Mouse (Mus musculus) heart, embryonic 10.5 days (tissue): ENCODE data around the gene Gm15294. TPM values are rescaled to one million over a fixed set of nuclear protein-coding genes. Genes with fewer than 3 reads are reported as not detected.

Source experiments
- DNase-seq: peaks from one replicate; pipeline ENCODE4 v3.0.0-alpha.2; 2017; ENCODE audit warnings: low spot score
- H3K27ac ChIP-seq: fragments of 300-500 bp; sonication (generic); 2 replicates; pipeline ENCODE4 v1.5.1; 2016; ENCODE audit warnings: mild to moderate bottlenecking
- H3K27me3 ChIP-seq: fragments of 300-500 bp; sonication (generic); 2 replicates; pipeline ENCODE4 v1.6.1; 2016; ENCODE audit warnings: mild to moderate bottlenecking; ENCODE audit not compliant: poor library complexity, insufficient read depth, severe bottlenecking
- H3K36me3 ChIP-seq: fragments of 300-500 bp; sonication (generic); 2 replicates; pipeline ENCODE4 v1.6.1; 2016; ENCODE audit warnings: mild to moderate bottlenecking, moderate library complexity
- H3K4me1 ChIP-seq: fragments of 300-500 bp; sonication (generic); 2 replicates; pipeline ENCODE4 v1.6.1; 2016; ENCODE audit warnings: mild to moderate bottlenecking
- H3K4me3 ChIP-seq: fragments of 300-500 bp; sonication (generic); 2 replicates; pipeline ENCODE4 v1.5.1; 2016; ENCODE audit warnings: mild to moderate bottlenecking, moderate library complexity
- H3K9me3 ChIP-seq: fragments of 300-500 bp; sonication (generic); 2 replicates; pipeline ENCODE4 v1.6.1; 2016; ENCODE audit warnings: mild to moderate bottlenecking, moderate library complexity
- WGBS: fragments of 180-500 bp; shearing (Covaris S2); methylation state at CpG from one replicate; pipeline ENCODE4 v1.1.7; 2016; 5-methylcytosine and 5-hydroxymethylcytosine counted together
- polyA plus RNA-seq: library from polyadenylated mRNA; unstranded; fragments of >200 nt; fragmentation: Nextera tagmentation; extraction: Ambion mirVana; gene quantifications from 2 replicates; pipeline ENCODE4 v1.2.1, GENCODE M21; 2016

Gene Gm15294
- 0.31 TPM in 1 of 2 replicates, not detected in the other for polyA plus RNA-seq

DNA sequence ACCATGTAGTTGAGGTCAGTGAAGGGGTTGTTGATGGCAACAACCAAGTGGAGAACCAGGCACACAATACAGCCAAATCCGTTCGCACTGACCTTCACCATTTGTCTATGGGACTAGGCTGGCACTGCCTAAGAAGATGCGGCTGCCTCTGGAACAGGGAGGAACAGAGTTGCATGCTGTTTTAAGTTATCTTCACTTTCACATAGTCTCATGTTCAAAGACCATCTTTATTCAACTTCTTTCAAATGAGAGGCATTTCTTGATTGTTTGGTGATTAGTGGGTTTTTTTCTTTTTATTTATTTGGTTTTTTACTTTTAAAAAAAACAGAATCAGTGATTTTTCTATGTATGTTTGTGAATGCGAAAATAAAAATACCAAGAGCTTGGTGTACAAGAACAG lies at the start of gene Gm15294:
Gm15294 (minus strand) TSS at position 101 of the 400 bp plus-strand sequence.
- Histone ChIP-seq H3K36me3 (no peaks in the 10 kb centered on the region), H3K27ac (no peak within 1 kb of the TSS), H3K4me1 (no peaks in the 10 kb centered on the region), H3K9me3 (no peaks in the 10 kb centered on the region), H3K27me3 (no peaks in the 10 kb centered on the region), H3K4me3 (no peak within 1 kb of the TSS)
- 87% methylated on average over 4 of the region's 4 CpGs for WGBS
- no peak for DNase-seq

DNA sequence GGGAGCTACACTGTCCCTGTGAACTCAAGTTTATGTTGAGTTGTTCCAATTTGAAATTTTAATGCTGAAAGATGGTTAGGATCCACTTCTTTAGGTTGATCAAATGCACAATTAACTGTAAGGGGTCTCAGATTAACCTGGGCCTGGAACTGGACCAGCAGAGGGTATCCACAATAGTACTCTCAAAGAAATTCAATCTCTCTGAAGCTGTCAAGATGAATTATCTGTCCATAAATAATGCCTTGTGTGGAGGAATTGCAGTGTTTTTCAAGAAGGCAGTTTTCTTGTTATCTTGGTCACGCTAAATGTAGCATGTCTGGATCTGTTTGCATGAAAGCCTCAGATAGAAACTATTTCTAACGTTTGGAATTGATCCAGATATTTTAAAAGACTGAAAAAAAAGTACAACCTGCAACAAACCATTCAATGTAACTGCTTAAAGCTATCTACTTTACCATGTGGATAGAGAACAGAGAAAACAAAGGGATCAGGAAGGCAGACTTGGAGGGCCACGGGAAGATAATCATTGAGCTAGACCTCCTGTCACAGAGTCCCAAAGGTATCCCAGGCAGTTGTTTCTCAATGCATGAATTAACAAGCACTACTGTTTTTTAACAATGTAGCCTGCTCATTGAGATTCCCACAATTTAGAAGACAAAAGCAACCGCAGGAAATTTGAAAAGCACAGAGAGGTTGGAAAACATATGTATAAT lies 9.5 kb upstream of the Gm15294 start:
- no peaks in the 10 kb centered on the region for H3K9me3 ChIP-seq
- no peaks in the 10 kb centered on the region for H3K4me1 ChIP-seq
- DNase-seq = no peak
- 59% methylated on average over 4 of the region's 4 CpGs for WGBS
- H3K4me3 ChIP-seq = no peak overlapping the region
- H3K27ac ChIP-seq = no peak overlapping the region
- H3K36me3 ChIP-seq = no peaks in the 10 kb centered on the region
- no peaks in the 10 kb centered on the region for H3K27me3 ChIP-seq

DNA sequence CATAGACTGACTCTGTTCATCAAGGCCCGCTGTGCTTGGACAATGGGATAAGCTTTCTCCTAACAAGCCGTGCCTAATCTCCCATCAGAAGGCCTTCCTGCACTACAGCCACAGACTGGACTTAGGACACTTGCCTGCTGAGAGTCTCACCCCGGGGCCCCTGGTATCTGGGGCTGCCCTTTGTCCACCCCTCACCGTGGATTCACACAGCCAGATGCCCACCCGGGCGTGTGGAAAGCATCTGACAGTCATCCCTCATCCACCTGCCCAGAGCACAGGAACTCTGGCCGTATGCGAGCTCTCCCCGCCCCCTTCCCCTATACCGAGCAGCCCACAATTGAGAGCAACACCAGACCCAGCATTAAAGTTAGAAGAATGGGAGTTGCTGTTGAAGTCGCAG lies 1.0 kb downstream of the Gm15294 start:
- H3K27me3 ChIP-seq = no peaks in the 10 kb centered on the region
- no peak for DNase-seq
- no peak overlapping the region for H3K4me3 ChIP-seq
- no peaks in the 10 kb centered on the region for H3K36me3 ChIP-seq
- H3K9me3 ChIP-seq = no peaks in the 10 kb centered on the region
- no peak overlapping the region for H3K27ac ChIP-seq
- no peaks in the 10 kb centered on the region for H3K4me1 ChIP-seq
- 75% methylated on average over 11 of the region's 11 CpGs for WGBS

DNA sequence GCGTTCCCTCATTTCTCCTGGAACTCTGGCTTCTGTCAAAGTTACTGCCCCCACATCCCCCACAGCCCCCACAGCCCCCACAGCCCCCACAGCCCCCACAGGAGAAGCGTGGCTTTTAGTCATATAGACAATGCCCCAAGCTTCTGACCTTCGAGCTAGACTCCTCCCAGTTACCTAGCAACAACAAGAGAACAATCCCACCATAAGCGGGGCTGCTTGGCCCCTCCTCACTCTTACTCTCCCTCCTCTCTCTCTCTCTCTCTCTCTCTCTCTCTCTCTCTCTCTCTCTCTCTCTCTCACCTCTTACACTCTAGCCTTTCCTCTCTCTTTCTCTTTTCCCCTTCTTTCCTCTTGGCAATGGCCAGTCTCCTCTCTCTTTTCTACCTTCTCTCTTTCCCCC lies 1.4 kb downstream of the Gm15294 start:
- H3K27me3 ChIP-seq = no peaks in the 10 kb centered on the region

DNA sequence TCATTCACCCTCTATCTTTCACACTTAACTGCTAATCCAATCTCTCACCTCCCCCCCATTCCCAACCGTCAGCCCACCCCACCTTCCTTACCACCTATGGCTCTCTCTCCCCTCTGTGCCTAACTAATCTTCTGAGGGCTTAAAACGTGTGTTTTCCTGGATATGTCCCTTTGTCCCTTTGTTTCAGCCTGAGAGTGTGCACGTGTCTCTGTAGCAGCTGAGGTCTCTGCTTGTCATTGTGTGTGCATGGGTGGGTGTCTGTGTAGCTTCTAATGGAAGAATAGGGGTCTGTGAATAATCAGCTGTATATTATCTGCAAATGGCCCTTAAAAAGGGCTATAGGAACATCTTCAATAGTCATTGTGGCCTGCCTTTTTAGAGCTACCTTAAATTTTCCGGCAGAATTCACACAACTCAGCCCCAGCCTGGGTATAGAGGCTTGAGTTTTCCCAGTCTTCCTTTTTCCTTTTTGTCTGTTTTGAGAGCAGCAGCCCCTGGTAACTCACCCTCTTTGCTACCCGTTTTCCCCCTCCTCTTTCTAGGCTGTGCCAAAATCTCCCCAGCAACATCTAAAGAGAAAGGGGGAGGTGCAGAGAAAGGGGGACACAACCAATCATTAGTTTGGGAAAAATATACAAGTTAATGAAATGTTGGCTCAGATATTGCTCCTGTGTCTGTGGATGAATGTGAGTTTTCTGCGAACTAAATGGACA lies 19.2 kb downstream of the Gm15294 start:
- Histone ChIP-seq H3K27me3 (no peaks in the 10 kb centered on the region), H3K9me3 (no peaks in the 10 kb centered on the region), H3K4me3 (no peak overlapping the region), H3K4me1 (no peaks in the 10 kb centered on the region), H3K27ac (no peak overlapping the region), H3K36me3 (no peaks in the 10 kb centered on the region)
- no peak for DNase-seq
- WGBS = 32% methylated on average over 6 of the region's 6 CpGs

More for the DNA sequence above, 1.4 kb downstream of the Gm15294 start:
- Histone ChIP-seq H3K27ac (no peak overlapping the region), H3K4me1 (no peaks in the 10 kb centered on the region), H3K36me3 (no peaks in the 10 kb centered on the region), H3K9me3 (no peaks in the 10 kb centered on the region), H3K4me3 (no peak overlapping the region)
- 71% methylated on average over 3 of the region's 4 CpGs for WGBS
- DNase-seq = no peak

Other genes starting within 250 kb of the Gm15294 start
- 0.10 and 0.46 TPM in 2 replicates for gene Irs4, start 150.0 kb downstream of the Gm15294 start, polyA plus RNA-seq